Comparison of ENCODE assay signal across 15 mouse cellular contexts in genomic region chr5:127730351-127730750, GRCm38 (mm10).
"Had no signal": no experiment of that assay in that cellular context is flagged by ENCODE, and none has a peak within 500 bp of the region (broad histone marks: within the 10 kb centered on the region; RNA-seq: fewer than 3 reads in every experiment).

No protein-coding gene starts in this region.

- H3K9ac ChIP-seq: neural tube, embryonic 15.5 days; stomach, embryonic 15.5 days had no signal

- H3K36me3 ChIP-seq: neural tube, embryonic 15.5 days; stomach, embryonic 15.5 days had no signal

- H3K27ac ChIP-seq: neural tube, embryonic 15.5 days; stomach, embryonic 15.5 days; stomach, postnatal 0 days had no signal

- H3K4me2 ChIP-seq: neural tube, embryonic 15.5 days; stomach, embryonic 15.5 days had no signal

- H3K27me3 ChIP-seq: neural tube, embryonic 15.5 days; stomach, embryonic 15.5 days had no signal

- H3K4me3 ChIP-seq: neural tube, embryonic 15.5 days; stomach, embryonic 15.5 days had no signal

- DNase-seq: retina, postnatal 1 day; right cerebral cortex, adult 18-20 months; right cerebral cortex, postnatal 14 days; right cerebral cortex, postnatal 25 days; right cerebral cortex, postnatal 4 days; spleen, adult 18-20 months; thymus, adult 18-20 months; thymus, adult 2 months; thymus, postnatal 14 days; thymus, postnatal 25 days; thymus, postnatal 36 days; thymus, postnatal 4 days had no signal

- H3K9me3 ChIP-seq: neural tube, embryonic 15.5 days; stomach, embryonic 15.5 days had no signal

- H3K4me1 ChIP-seq: neural tube, embryonic 15.5 days; stomach, embryonic 15.5 days had no signal
